Mouse (Mus musculus) midbrain, postnatal 0 days (tissue): ENCODE results near the gene Dnajc3. TPM values are rescaled to one million over a fixed set of nuclear protein-coding genes. Genes with fewer than 3 reads are reported as not detected.

Experiments used
- ATAC-seq: fragments of 200-750 bp; cut with Nextera tagmentation; 2 replicates; pipeline ENCODE4 v1.8.0; 2017; ENCODE audit warnings: moderate number of reproducible peaks, mild to moderate bottlenecking, moderate TSS enrichment, moderate library complexity; ENCODE audit not compliant: low FRiP score
- DNase-seq: peaks from one replicate; pipeline ENCODE4 v3.0.0-alpha.2; 2015; ENCODE audit warnings: low spot score
- H3K27ac ChIP-seq: fragments of 300-500 bp; sonication (generic); 2 replicates; pipeline ENCODE4 v1.5.1; 2014; ENCODE audit warnings: low read depth, mild to moderate bottlenecking, low read length, mixed read lengths
- H3K27me3 ChIP-seq: fragments of 300-500 bp; sonication (generic); 2 replicates; pipeline ENCODE4 v1.6.1; 2014; ENCODE audit warnings: low read length, control low read depth, mixed read lengths; ENCODE audit not compliant: insufficient read depth
- H3K36me3 ChIP-seq: fragments of 300-500 bp; sonication (generic); 2 replicates; pipeline ENCODE4 v1.6.1; 2014; ENCODE audit warnings: low read length, control low read depth, mixed read lengths; ENCODE audit not compliant: insufficient read depth
- H3K4me1 ChIP-seq: fragments of 300-500 bp; sonication (generic); 2 replicates; pipeline ENCODE4 v1.6.1; 2014; ENCODE audit warnings: mild to moderate bottlenecking, control low read depth, antibody characterized with exemption, low read length, mixed read lengths; ENCODE audit not compliant: insufficient read depth
- H3K4me2 ChIP-seq: fragments of 300-500 bp; sonication (generic); 2 replicates; pipeline ENCODE4 v1.6.1; 2014; ENCODE audit warnings: low read depth, mild to moderate bottlenecking, low read length, mixed read lengths; ENCODE audit not compliant: poor library complexity, severe bottlenecking
- H3K4me3 ChIP-seq: fragments of 300-500 bp; sonication (generic); 2 replicates; pipeline ENCODE4 v1.5.1; 2014; ENCODE audit warnings: low read depth, mild to moderate bottlenecking, low read length, moderate library complexity
- H3K9ac ChIP-seq: fragments of 300-500 bp; sonication (generic); replicated peaks from 2 replicates; pipeline ENCODE4 v1.6.1; 2014; ENCODE audit warnings: mild to moderate bottlenecking, low read length, moderate library complexity, mixed read lengths; ENCODE audit not compliant: poor library complexity, severe bottlenecking
- H3K9me3 ChIP-seq: fragments of 300-500 bp; sonication (generic); 2 replicates; pipeline ENCODE4 v1.6.1; 2016; ENCODE audit warnings: low read length, control low read depth
- CTCF ChIP-seq: IDR thresholded peaks from 2 replicates; pipeline ENCODE4 v1.5.1; 2016; ENCODE audit warnings: antibody characterized with exemption, mild to moderate bottlenecking
- WGBS: fragments of 180-500 bp; shearing (Covaris S2); extraction: QIAGEN DNeasy Blood & Tissue Kit; methylation state at CpG from one replicate; pipeline ENCODE4 v1.1.7; 2014; 5-methylcytosine and 5-hydroxymethylcytosine counted together
- polyA plus RNA-seq: library from polyadenylated mRNA; unstranded; fragments of >200 nt; fragmentation: Nextera tagmentation; extraction: Ambion mirVana; gene quantifications from 2 replicates; pipeline ENCODE4 v1.2.1, GENCODE M21; 2015
- total RNA-seq: library from RNA; depleted of rRNA; stranded (reverse); fragments of >200 nt; gene quantifications from 2 replicates; pipeline ENCODE4 v1.2.3, GENCODE M21; 2014

Dnajc3 gene
- total and polyA plus RNA-seq, 2 experiments from 2014 or later: 19.9 to 22.0 TPM

DNA sequence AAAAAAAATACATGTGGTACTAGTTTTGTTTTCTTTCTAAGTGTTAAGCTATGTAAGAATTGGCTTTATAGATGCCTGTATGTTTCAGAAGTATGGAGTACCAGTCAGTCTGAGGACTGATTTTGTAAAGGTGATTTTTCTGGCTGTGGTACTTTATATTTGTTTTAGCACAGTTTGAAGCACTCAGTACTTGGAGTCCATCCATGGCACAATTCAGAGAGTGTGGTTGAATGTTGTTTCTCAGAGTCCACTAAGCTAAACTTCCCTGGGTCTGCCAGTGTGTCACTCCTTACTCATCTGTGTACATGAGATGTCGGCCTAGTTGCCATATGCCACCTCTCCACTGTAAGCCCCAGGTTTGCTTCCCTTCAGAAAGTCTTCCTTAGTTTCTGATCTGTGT is 11.1 kb downstream of the Dnajc3 start:
- Histone ChIP-seq H3K9me3 (no peaks in the 10 kb centered on the region), H3K4me1 (no peaks in the 10 kb centered on the region), H3K9ac (no peak overlapping the region), H3K27me3 (no peaks in the 10 kb centered on the region), H3K4me3 (no peak overlapping the region), H3K27ac (no peak overlapping the region), H3K4me2 (no peak overlapping the region), H3K36me3 (no peaks in the 10 kb centered on the region)
- 92% methylated on average over 1 of the region's 1 CpGs for WGBS
- ATAC-seq: no peak
- no peak for DNase-seq
- no peak for TF ChIP-seq CTCF

DNA sequence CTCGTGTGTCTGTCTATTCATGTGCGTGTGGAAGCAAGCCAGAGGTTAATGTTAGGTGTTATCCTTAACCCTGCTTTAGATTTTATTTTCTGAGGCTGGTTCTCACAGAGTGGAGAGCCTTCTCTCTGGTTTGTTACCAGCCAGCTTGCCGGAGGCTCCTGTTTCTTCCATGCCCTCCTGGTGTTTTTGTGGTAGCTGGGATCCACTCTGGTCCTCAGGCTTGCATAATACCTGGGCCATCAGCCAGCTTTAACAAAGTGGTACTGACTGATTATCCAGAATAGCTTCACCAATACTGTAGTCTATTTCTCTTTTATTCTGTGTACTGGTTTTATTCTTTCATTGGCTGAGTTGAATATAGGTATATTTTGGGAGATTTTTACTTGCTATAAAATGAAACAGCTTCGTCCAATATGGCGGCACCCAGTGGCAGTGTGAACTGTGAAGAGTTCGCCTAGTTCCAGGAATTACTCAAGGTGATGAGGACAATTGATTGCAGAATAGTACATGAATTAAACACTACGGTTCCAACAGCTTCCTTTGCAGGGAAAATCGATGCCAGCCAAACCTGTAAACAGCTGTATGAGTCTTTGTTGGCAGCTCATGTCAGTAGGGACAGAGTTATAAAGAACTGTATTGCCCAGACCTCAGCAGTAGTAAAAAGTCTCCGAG is 14.3 kb downstream of the Dnajc3 start:
- TF ChIP-seq CTCF: no peak
- Histone ChIP-seq H3K9ac (no peak overlapping the region), H3K4me1 (no peaks in the 10 kb centered on the region), H3K9me3 (no peaks in the 10 kb centered on the region), H3K4me3 (no peak overlapping the region), H3K4me2 (no peak overlapping the region), H3K27ac (no peak overlapping the region), H3K27me3 (no peaks in the 10 kb centered on the region), H3K36me3 (no peaks in the 10 kb centered on the region)
- ATAC-seq: no peak
- 94% methylated on average over 9 of the region's 9 CpGs for WGBS
- no peak for DNase-seq

DNA sequence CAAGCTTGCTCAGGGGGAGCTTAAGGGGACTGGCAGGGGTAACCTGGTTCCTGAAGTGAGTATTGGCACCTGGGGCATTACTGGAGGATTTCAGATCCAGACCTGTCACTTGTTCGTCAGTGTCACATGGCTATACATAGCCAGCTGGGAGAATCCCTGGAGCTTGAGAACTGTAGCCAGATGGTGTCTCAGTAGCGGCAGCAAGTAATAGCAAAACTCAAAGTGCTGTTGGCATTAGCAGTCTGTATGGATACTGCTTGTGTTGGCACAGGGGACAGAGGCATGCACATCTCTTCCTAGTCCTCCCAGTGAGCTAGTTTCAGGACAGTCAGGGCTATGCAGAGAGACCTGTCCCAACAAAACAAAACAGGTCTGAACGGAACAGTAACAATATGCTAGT is 20.2 kb downstream of the Dnajc3 start:
- Histone ChIP-seq H3K9me3 (no peaks in the 10 kb centered on the region), H3K9ac (no peak overlapping the region), H3K4me3 (no peak overlapping the region), H3K4me2 (no peak overlapping the region), H3K27ac (no peak overlapping the region), H3K4me1 (no peaks in the 10 kb centered on the region), H3K27me3 (no peaks in the 10 kb centered on the region), H3K36me3 (peaks cover 21% of the 10 kb centered on the region)
- ATAC-seq: no peak
- WGBS: 86% methylated on average over 3 of the region's 3 CpGs
- no peak for TF ChIP-seq CTCF
- DNase-seq: no peak

DNA sequence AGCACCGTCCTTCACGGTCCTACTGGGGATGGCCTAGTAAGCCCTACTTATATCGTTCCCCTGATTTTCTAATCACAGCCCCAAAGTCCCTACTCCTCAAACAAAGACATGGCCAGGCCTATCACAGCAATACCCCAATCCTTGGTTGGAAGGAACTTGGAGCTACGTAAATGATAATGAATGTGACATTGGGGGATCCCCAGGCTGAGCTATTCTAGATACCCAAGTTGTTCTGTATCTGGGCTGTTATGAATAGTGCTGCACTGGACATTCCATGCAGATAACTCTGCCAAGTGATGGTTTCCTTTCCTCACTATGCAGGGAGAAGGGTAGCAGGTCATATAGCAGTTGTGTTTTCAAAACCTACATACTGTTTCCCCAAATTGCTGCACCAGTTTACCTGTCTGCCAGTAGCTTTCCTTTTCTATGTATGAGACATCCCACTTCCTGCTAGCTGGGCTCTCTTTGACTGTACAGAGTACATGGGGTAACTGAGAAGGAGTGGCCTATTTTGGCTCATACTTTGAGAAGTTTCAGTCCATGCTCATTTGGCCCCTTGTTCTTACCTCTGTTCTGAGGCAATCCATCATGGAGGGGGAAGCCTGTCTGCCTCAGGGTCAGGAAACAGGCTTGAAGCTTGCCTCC is 27.7 kb downstream of the Dnajc3 start:
- no peak for ATAC-seq

DNA sequence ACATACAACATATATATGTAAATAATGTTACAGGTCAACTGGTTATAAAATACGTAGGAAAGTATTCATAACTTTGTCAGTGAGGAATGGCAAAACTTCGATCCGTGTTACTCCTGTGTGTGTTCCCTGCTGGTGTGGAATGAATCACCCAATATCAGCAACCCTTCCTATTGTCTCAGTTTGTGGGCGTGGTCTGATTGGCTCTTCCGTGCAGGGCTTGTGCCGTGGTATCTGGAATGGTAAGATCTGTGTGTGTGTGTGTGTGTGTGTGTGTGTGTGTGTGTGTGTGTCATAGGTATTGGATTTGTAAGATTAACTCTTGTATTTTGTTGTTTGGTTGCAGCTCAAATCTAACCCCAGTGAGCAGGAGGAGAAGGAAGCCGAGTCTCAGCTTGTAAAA is 29.9 kb downstream of the Dnajc3 start:
- Histone ChIP-seq H3K9me3 (no peaks in the 10 kb centered on the region), H3K4me2 (no peak overlapping the region), H3K9ac (no peak overlapping the region), H3K27me3 (no peaks in the 10 kb centered on the region), H3K36me3 (peaks cover 30% of the 10 kb centered on the region), H3K4me3 (no peak overlapping the region), H3K27ac (no peak overlapping the region), H3K4me1 (no peaks in the 10 kb centered on the region)
- 85% methylated on average over 7 of the region's 7 CpGs for WGBS
- DNase-seq (no peak), ATAC-seq (no peak)
- TF ChIP-seq CTCF: no peak

More for the DNA sequence above, 27.7 kb downstream of the Dnajc3 start:
- no peak for TF ChIP-seq CTCF
- Histone ChIP-seq H3K9me3 (no peaks in the 10 kb centered on the region), H3K36me3 (peaks cover 21% of the 10 kb centered on the region), H3K4me2 (no peak overlapping the region), H3K4me3 (no peak overlapping the region), H3K4me1 (no peaks in the 10 kb centered on the region), H3K27ac (no peak overlapping the region), H3K9ac (no peak overlapping the region), H3K27me3 (no peaks in the 10 kb centered on the region)
- WGBS: 96% methylated on average over 4 of the region's 4 CpGs
- no peak for DNase-seq

DNA sequence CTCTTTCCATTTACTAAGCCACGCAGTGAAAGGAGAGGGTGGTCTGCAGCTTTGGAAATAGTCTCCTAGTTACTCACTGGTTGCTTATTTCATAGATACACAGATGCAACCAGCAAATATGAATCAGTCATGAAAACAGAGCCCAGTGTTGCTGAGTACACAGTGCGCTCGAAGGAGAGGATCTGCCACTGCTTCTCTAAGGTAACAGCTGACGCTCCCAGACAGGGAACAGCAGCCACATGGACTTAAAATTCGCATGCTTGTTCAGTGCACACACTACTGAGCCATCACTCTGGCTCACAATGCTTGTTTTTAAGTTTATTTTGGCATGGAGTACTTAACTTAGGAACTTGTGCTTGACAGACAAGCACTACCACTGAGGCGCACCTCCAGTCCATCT is 34.5 kb downstream of the Dnajc3 start:
- no peak for TF ChIP-seq CTCF

More for the DNA sequence above, 34.5 kb downstream of the Dnajc3 start:
- Histone ChIP-seq H3K4me2 (no peak overlapping the region), H3K9ac (no peak overlapping the region), H3K4me3 (no peak overlapping the region), H3K27me3 (no peaks in the 10 kb centered on the region), H3K27ac (no peak overlapping the region), H3K9me3 (no peaks in the 10 kb centered on the region), H3K4me1 (no peaks in the 10 kb centered on the region), H3K36me3 (peaks cover 36% of the 10 kb centered on the region)
- 90% methylated on average over 6 of the region's 6 CpGs for WGBS
- ATAC-seq (no peak), DNase-seq (no peak)
